Mouse (Mus musculus) gastrocnemius, postnatal 14 days (tissue): ENCODE data around the gene Mxi1. TPM values are rescaled to one million over a fixed set of nuclear protein-coding genes. Genes with fewer than 3 reads are reported as not detected.
A peak's percentile ranks its signal among the peaks of the same experiment; 100 is the strongest.

Experiments used
- DNase-seq: peaks from one replicate; pipeline ENCODE4 v3.0.0; 2021; ENCODE audit warnings: mixed read lengths
- intact Hi-C: fragments of 180-260 bp; cut with DNase I; formaldehyde crosslinking; loops from one replicate; pipeline ENCODE4 v1.15.1; 2025; ENCODE audit warnings: low total_unique reads
- total RNA-seq, 2 experiments: library from RNA; stranded (reverse); gene quantifications; 2 replicates each; pipeline ENCODE4 v1.2.3; 2021

Gene Mxi1
- total RNA-seq, 2 experiments from 2014 or later, result 30.5 to 31.5 TPM

DNA sequence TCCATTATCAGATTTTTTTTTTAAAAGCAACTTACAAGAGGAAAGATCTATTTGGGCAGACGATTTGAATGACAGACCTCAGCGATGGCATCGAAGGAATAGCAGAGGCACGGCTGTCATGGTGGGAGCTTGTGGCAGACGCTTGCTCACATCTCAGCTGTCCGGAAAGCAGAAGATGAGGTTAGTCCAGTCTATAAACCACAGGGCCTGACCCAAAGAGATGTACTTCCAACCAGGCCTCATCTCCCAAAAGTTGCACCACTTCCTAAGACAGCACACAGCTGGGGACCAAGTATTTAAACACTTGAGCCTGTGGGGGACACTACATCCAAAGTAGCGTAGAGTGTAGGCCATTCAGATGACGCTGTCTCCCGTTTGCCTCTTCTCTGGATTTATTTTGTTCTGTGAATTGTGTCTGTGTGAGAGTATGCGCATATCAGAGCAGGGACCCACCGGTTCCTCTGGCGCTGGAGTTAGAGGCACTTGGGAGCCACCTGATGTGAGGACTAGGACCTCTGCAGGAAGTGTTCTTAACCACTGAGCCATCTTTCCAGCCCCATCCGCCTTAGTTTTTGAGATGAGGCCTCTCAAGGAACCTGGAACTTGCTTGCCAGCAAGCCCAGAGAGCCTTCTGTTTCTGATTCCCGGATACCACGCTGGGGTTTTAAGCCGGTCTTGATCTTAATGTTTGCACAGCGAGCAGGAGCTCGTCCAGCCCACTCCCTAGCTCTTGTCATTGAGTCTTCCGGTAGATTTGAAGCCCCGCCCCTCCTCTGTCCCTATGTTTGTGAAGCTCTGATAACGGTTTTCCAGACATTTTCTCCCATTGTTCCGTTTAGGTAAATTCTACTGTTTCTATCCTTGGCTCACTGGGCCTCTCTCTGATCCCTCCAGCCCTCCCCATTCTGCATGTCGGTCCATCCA, 13.7 kb upstream of the Mxi1 start:
- no peak for DNase-seq

DNA sequence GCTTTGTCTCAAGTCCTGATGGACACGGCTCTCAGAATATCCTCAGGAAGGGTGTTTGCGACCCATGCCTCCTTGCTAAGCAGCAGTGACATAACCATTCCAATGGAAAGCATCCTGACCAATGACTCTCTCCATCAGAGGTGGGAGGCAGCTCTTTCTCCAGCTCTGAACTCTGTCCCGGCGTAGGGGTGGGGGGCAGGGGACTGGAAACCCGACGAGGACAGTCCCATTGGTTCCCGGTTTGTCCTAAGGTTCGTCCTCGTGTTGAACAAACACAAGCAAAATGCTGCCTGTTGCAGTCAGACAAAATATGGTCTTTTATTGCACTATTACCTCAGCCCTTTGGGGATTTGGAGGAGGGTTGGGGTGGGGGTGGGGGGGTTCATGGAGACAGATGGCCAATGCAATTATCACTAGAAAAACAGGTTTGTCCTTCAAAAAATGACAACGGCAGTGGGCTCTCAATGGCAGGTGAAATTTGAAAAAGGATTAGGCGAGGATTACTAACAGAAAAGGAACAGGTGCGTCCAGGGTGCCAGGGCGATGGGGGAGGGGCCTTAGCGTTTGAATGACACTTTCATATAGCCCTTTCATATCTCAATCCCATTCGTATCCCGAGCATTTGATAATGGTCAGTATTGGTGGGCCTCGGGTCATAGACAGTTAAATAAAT, 11.0 kb upstream of the Mxi1 start:
- intact Hi-C loops, result no loop called here
- DNase-seq, result no peak

More for the DNA sequence above, 13.7 kb upstream of the Mxi1 start:
- intact Hi-C loops, result no loop called here

DNA sequence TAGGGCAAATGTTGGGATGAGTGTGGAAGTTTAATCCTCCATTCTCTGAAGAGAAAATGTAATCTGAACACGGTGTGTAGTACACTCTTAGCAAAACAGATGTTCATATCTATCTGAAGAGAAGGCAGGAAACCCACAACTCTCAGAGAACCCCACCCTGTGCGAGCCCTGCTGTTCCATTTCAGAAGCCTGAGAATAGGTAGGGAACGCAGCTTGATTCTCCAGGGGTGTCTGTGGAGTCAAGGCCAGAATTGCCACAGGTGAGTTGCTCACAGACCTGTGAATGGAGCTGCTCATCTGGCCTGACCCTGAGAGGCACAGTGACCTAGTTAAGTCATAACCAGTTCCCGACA, 10.5 kb upstream of the Mxi1 start:
- no peak for DNase-seq
- intact Hi-C loops, result loop anchor here (10.0 kb wide), 1 partner anchor 45 kb away; no protein-coding TSS in a partner anchor

DNA sequence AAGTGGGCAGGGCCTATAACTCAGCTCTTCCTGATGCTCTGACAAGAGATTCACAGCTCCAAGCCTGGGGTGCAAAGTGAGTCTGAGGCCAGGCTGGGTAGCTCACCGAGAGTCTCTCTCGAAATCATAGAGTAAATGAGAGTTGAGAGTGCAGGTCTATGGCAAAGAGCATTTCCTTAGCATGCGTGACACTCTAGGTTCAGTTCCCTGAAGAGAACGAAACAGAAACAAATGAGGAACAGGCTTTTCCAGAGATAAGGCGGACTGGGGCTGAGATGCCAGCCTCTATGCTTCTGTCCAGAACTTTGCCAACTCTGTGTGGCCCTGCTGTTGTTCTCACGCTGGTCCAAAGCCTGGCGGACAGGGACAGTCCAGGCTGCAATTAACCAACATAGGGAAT, 6.9 kb upstream of the Mxi1 start:
- intact Hi-C loops, result loop anchor here (10.0 kb wide), 1 partner anchor 49 kb away; no protein-coding TSS in a partner anchor
- DNase-seq, result no peak

DNA sequence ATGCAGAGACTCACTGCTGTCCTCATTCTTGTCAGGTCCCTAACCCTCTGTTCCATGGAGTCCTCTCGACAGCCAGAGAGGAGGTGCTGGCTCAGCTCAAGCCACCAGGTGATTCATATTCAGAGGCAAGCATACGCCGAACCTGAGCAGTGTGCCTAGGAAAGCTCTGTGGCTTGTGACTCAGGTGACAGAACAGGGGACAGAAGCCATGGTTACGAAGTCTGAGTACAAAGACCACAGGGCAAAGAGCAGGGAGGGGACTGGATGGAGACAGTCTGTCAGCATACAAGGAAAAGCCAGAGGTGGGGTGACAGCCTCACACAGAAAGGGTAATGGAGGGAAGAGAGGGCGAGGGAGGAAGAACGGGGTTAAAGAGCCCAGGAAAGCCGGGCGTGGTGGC, 4.7 kb upstream of the Mxi1 start:
- no peak for DNase-seq

DNA sequence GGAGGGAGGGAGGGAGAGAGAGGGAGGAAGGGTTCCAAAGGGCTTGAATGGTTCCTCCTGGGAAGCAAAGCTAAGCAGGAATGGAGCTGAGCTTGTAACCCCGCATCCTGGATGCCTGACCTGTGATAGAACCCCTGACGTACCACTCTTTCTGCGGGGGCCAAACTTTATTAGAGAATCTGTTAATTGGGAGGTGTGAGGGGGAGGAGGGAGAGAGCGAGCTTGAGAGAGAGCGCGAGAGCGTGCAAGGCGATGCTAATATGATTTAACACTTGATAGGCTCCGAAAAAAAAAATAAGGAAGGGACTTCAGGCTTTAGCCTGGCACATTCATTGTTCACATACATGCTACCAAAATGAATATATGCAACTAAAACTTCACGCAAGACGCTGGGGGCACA, 3.6 kb upstream of the Mxi1 start:
- DNase-seq, result no peak
- intact Hi-C loops, result loop anchor here (10.0 kb wide), 1 partner anchor 52 kb away; no protein-coding TSS in a partner anchor

More for the DNA sequence above, 4.7 kb upstream of the Mxi1 start:
- intact Hi-C loops, result loop anchor here (10.0 kb wide), 1 partner anchor 51 kb away; no protein-coding TSS in a partner anchor

DNA sequence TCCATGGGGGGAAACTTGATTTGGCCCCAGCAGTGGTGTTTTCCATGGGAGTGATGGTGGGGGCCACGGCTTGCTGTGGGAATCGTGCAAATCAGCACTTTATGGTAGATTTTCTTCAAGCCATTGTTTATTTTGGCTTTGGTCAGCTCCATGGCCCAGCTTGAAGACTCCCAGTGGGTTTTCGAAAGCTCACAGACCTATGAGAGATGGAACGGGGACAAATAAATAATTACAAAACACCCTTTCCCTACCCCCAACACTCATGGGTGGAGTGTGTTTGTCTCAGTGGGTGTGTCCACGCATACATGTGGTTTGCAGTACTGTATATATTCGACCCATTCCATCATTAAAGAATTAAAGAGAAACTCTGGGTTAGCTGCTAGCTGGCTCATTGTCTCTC, 3.1 kb upstream of the Mxi1 start:
- no peak for DNase-seq
- intact Hi-C loops, result loop anchor here (10.0 kb wide), 1 partner anchor 52 kb away; no protein-coding TSS in a partner anchor

DNA sequence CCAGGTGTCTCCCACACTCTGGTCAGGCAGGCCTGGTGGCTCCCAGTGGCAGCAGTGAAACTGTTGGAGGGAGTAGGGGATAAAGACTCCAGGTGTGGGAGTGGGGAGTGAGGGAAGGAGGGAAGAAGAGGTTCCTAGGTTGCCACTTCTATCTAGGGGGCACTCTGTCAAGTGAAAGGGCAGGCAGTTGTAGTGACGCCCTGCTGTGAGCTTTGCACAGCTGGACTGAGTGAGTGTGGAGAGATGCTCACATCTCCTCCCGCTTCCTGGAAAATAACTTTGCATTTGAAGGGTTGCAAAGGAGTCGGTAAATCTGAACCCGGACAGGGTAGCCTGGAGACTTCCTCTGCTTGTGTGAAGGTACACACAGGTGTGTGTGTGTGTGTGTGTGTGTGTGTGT, 687 bp upstream of the Mxi1 start:
- no peak for DNase-seq
- intact Hi-C loops, result loop anchor here (10.0 kb wide), 1 partner anchor 55 kb away; no protein-coding TSS in a partner anchor

DNA sequence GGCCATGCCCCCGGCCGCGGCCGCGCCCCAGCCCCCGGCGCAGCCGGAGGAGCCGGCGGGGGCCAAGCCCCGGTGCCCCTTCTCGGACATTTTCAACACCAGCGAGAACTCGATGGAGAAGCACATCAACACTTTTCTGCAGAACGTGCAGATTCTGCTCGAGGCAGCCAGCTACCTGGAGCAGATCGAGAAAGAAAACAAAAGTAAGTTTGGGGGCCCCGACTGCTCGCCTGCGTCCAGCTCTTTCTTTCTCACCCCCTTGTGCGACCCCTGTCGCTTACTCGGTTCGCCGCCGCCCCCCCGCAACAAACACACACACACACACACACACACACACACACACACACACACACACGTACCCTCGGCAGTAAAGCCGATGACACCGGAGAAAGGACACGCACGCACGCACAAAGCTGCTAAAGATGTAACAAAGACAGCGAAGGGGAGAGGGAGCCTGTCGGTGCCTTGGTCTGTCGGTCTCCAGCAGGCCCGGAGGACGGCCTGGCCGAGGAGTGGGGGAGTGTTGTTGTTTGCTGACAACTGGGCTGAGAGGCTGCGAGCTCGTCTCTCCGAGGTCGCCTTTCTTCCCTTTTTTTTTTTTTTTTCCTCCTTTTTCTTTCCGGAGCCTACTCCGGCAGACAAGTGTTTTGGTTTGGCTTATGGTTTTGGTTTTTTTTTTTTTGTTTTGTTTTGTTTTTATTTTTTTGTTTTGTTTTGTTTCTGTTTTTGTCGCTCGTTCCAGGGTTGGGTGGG, 629 bp downstream of the Mxi1 start:
- intact Hi-C loops, result no loop called here
- DNase-seq, result peak; percentile 49

DNA sequence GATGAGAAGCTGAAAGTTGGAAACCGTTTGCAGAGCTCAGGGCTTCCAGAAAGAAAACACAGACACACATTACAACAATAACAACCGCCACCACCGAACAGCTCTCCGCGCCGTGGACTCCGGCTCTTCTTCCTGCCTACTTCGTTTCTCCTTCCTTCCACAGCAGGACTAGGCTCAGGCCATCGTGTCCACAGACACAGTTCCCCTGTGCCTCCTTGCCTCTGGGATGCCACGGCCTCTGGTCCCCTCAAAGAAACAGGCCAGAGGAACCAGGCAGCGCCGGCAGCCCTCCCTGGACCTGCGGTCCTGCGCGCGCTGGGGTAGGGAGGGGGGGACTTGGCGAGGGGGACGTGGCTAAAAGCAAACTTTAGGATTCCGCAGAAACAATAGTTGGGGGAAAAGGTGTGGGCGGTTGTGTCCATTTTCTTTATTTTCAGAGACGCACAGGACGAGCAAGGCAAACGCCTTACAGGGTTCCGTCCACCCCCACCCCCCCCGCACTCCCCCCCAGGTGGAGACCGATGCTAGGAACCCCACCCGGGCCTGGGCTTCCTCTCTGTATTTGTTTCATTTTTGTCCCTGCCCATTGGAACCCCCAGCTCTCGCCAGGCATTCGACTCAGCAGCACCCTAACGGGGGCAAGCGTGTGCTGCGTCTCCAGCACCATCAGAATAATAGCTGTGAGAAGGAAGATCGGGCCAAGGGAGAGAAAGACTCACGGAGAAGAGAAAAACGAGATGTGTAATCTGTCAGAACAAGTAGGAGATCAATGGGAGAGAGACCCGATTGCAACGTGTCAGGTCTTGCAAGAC, 1.4 kb downstream of the Mxi1 start:
- intact Hi-C loops, result no loop called here
- DNase-seq, result peak; percentile 43

DNA sequence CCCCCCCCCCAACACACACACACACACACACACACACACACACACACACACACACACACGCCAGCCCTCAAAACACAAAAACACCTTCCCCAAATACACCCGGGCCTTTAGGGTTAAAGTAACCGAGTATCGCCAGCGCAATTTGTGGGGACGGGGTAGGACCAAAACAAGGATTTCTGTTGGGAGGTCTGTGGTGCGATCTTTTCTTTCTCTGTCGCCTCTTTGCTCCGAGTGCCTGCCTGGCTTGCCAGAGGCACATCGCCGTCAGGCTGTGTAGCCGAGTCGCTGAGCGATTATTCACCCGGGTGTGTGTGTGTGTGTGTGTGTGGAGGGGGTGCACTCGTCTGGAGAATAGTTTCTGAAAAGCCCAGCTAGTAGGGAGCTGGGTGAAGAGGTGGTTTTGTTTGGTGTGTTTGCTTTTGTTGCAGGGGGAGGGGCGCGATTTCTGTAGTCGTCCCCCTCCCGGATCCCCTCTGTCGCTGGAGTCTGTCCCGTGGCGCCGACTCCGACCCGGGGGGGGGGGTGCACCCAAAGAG, 2.1 kb downstream of the Mxi1 start:
- peak; percentile 42 for DNase-seq
- intact Hi-C loops, result no loop called here

DNA sequence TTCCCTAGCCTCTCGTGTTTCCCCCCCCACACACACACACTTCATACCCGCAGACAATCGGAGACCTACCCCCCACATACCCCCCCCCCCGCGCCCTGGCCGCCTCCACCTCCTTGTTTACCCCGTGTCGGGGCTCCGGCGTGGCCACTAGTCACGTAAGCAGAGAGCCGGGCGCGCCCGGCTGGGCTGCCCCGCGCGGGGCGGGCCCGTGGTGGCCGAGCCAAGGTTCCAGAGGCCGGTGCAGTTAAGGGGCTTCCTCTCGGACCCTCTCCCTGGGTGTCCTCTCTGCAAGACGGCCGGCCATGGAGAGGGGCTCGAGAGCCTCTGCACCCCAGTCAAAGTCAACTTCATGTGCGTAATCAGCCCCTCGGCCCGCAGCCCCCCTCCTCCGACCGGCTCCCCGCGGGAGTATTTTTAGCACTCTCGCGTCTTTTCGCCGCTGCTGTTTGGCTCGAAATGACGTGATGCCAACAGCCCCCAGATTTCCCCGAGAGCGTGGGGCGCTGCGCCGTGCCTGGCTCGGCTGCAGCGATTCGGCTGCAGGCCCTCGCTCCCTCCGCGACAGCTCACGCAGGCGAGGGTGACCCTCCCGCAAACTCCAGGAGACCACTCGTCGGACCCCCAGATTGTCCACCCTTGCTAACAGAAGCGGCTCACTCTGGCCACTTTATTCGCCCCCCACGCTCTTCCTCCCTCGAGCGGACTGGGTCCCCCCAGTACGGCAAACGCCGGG, 2.8 kb downstream of the Mxi1 start:
- intact Hi-C loops, result no loop called here
- peak; percentile 79 for DNase-seq

DNA sequence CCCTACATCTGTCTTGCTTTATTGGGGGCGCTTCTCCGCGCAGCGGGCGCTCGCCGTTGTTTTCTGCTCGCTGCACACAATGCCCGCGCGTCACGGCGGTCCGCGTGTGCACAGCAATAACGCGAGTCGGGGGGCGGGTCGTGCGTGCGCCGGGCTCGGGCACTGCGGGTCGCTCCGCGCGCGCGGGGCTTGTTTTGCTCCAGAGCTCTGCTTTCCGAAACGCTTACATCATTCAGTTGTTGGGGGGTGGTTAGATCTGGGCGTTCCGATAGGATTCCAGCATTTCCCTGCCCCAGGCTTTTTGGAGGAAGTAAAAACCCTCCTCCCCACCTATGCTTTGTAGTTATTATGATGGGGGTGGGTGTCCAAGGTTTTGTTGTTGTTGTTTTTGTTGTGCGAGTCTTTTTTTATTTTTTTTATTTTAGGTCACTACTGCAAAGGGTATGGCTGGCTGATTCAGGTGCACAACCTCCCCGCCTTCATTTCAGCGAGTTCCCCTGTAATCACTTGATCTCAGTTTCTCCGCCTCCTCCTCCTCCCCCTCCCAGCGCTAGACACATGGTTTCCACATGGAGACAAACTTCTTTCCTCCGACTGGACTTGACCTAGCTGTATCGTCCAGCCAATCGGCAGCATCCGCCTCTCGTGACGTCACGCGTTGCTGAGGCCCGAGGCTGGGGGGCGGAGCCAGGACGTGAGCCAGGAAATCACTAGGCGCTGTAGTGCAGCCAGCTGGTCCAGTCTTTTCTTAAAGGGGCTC, 3.5 kb downstream of the Mxi1 start:
- intact Hi-C loops, result no loop called here
- peak; percentile 98 for DNase-seq

DNA sequence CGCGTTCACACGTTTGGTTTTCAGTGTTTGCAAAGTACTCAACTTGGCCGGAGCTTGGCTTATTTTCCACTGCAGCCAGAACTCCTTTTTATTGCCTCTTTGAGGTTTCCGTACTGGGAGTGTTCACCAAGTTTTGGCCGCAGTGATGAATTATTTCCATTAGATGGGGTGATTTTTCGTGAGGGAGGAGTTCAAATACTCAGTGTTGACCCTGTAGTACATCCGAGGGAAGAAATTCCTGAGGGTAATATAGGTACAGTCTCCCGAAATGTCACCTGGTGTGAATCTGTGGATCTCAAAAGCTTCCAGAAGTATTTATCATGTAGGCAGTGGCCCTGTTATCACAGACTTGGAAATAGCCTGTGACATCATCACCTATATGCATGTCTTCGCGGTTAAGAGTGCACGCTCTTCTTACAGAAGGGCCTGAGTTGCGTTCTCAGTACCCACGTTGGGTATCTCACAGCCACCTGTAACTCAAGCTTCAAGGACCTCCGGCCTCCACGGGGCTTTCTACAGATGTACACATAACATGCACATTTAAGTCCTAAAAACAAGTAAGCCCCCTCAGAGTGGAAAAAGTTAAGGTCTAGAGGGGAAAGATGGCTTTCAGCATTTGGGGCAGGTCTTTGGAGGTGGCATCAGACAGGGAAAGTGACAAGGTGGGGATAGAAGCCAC, 4.4 kb downstream of the Mxi1 start:
- intact Hi-C loops, result no loop called here
- DNase-seq, result no peak

DNA sequence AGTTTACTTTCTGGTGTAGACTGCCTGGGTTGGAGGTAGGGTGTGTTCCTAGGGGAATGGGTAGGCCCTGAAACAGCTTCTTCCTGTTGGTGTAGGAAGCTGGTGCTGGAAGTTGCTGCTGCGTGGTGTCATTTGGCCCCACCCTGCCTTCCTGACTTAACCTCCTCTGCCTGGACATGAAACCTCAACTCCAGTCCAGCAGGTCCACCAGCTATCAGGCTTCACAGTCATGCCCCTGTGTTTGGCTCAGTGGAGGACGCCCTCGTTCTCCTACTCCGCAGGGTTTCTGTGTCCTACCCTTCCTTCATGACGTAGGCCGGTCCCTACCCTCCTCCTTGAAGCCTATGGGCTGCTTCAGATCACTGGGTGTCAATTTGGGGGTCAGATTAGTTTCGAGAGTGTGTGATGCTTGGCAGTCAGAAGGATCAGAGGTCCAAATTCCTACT, 4.9 kb downstream of the Mxi1 start:
- no peak for DNase-seq
- intact Hi-C loops, result no loop called here

DNA sequence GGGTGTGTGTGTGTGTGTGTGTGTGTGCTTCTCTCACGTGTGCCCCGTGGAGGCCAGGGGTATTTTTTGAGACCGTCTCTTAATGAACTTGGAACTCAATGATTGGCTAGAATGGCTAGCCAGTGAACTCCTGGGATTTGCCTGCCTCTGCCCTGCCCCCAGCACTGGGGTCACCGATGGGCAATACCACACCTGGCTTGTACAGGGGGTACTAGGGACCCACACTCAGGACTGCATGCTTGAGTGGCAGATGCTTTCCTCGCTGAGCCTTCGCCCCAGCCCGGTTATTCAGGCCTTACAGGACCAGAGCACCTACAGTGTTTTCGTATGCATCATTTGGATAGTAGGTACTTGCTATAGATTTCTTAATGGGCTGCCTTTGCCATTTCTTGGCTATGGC, 5.8 kb downstream of the Mxi1 start:
- intact Hi-C loops, result no loop called here
- DNase-seq, result no peak

DNA sequence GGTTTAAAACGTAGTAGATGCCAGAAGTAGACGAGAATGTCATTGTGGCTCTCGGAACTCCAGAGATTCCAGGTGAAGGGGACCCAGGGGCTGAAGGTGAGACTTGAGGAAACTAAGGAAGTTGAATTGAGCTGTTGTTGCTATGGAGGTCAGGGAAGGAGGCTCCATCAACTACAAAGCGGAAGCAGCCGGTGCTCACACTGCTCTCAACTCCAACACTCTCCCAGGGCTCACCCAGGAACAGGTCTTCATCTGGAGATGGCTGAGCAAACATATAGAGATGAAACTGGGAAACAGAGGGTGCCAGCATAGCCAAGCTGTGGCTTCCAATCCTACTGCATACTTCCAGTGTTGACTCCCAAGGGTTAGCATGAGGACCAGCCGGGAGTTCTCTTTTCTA, 6.6 kb downstream of the Mxi1 start:
- intact Hi-C loops, result no loop called here
- no peak for DNase-seq
